Mouse (Mus musculus): ENCODE measurements around the gene Ifna1.

The Ifna1 gene

GRCm38 (mm10) chr4:88872691-88873090 lies 22.8 kb downstream of the Ifna1 start:
- peak; percentile 11 for DNase-seq (ENCODE audit: low read depth, low spot score)

- DNase-seq (ENCODE audit: low read depth, low spot score): no peak
Measured at GRCm38 (mm10) chr4:88875435-88876095, 25.7 kb downstream of the Ifna1 start.

DNA sequence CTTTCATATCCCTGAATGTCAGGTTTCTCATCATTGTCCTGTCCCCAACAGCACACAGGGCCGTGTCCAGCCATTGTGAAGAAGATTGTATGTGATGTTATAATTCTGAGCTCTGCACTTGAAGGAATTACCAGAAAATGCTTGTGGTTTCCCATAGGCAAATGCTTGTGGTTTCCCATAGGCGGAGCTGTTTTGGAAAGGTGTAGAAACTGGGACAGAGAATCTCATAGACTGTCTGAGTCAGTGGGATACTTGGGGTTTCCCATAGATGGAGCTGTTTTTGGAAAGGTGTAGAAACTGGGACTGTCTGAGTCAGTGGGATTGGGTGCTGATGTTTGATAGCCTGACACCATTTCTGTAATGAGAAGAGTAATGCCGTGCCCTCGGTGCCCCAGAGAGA lies 26.6 kb downstream of the Ifna1 start:
- no peak for DNase-seq (ENCODE audit: low read depth, low spot score)

- DNase-seq (ENCODE audit: low read depth, low spot score): no peak
Measured at GRCm38 (mm10) chr4:88878246-88878645, 28.4 kb downstream of the Ifna1 start.

GRCm38 (mm10) chr4:88878772-88879171 lies 28.9 kb downstream of the Ifna1 start:
- no peak for DNase-seq (ENCODE audit: low read depth, low spot score)

DNA sequence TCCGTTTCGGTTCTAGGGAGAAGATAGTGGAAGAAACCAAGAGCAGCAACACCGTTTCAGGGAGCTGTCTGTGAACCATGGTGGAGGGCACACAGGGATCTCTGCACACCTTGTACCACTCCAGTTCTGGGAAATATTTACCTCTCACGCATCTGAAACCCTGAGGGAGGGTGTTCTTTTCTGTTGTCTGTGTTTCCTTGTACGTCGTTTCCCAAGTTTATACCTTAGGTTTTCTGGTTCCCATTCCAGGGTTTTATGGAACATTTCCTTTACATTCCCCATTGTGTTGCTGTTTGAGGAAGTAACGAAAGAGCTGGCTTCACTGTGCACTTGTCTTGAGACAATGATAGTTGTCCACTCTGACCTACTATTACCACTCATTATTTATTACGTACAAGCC lies 30.2 kb downstream of the Ifna1 start, which contains the start of gene Ifne:
Ifne (minus strand) TSS at position 101 of the 400 bp plus-strand sequence.
- no peak for DNase-seq (ENCODE audit: low read depth, low spot score)

DNA sequence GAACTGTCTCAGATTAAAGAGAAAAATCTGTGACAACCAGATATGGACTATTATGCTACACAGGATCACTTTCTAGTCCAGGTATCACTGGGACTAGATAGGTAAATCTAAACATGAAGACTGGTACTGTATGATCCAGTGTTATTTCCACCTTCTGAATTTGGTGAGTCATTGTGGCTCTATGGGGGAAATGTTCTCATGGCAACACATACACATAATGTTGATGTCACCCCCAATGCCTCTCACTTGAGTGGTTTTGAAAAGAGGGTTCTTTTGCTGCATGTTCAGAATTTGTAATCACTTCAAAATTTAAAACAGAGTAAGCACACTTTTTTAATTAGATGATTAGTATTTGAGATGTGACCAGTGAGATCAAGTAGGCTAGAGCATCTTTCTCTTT lies 38.3 kb downstream of the Ifna1 start:
- no peak for DNase-seq (ENCODE audit: low read depth, low spot score)

DNA sequence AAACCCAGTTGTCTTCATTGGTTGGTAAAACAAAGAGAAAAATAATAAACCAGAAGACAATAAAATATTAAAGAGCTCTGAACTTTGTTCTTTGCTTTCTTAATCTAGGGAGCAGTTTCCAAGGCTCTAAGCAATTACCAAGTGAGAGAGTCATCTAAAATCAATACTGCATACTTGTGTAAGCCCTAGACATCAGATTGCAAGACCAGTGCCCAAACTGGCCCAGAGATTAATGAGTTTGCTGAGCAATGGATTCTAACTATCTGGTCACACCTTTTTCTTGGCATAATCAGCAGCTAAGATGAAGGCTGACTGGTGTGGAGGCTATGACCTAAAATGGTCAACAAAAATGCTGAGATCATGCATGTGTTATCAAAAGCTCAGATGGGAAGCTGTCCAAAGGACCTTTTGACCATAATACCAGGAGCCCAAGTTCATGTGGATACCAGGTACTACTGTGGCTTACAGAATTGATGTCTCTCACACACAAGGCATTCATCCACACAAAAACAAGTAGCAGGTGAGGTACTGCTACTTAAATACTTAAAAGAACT lies 43.4 kb downstream of the Ifna1 start:
- no peak for DNase-seq (ENCODE audit: low read depth, low spot score)

Data from telencephalon, adult 2 months (tissue).